Mouse (Mus musculus): ENCODE measurements around the gene Plcl1.

DNA sequence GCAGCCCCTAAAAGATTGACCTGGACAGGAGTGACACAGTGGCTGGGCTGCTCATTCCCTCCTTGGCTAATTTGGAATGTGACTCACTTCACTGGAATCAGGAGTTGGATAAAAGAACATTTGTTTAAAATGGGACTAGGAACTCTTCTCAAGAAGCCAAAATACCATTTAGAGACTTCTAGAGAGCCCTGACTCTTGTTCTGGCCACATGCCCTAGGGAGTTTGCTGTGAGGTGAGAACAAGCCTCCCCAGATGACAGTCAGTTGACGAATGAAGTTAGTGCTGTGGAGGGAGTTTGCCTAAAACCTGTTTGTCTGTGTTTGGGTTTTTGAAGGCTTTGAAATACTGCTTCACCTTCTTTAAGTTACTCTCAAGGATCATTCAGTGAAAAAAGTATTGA is 128.1 kb downstream of the Plcl1 start:
- TF ChIP-seq MXI1 (IDR thresholded peaks at IDR 0.05; ENCODE audit: low read depth, low read length) = no peak
- no peak for TF ChIP-seq CHD2 (IDR thresholded peaks at IDR 0.05; ENCODE audit: low read length)
- TF ChIP-seq POLR2A (IDR thresholded peaks at IDR 0.05; ENCODE audit: control insufficient read depth in 1 of 2, insufficient read depth in 1 of 2, low read depth in 1 of 2, low read length in 2 of 2, poor library complexity in 1 of 2) = no peak
- no peak for TF ChIP-seq CTCF (IDR thresholded peaks at IDR 0.05 in 2 of 3, conservative IDR thresholded peaks at IDR 0.05 in 1 of 3; ENCODE audit: control insufficient read depth in 1 of 3, insufficient read depth in 1 of 3, low read depth in 2 of 3, low read length in 3 of 3, poor library complexity in 1 of 3, severe bottlenecking in 1 of 3)
- TF ChIP-seq MYC (IDR thresholded peaks at IDR 0.05; ENCODE audit: low read depth, low read length) = no peak
- TF ChIP-seq ZNF384 (IDR thresholded peaks at IDR 0.05; ENCODE audit: low read depth, low read length) = no peak
- no peak for TF ChIP-seq ZC3H11A (IDR thresholded peaks at IDR 0.05; ENCODE audit: low read depth, low read length)
- no peak for TF ChIP-seq ETS1 (IDR thresholded peaks at IDR 0.05; ENCODE audit: low read depth, low read length)
- no peak for TF ChIP-seq BHLHE40 (IDR thresholded peaks at IDR 0.05; ENCODE audit: borderline replicate concordance, low read depth, low read length)
- no peak for TF ChIP-seq MEF2A (IDR thresholded peaks at IDR 0.05; ENCODE audit: extremely low read depth, insufficient replicate concordance, low read depth, low read length, poor library complexity, severe bottlenecking)
- TF ChIP-seq NRF1 (IDR thresholded peaks at IDR 0.05; ENCODE audit: insufficient read depth, low read depth, low read length, poor library complexity, severe bottlenecking) = no peak
- TF ChIP-seq GATA1 (IDR thresholded peaks at IDR 0.05; ENCODE audit: low read depth, low read length) = no peak
- TF ChIP-seq USF1 (IDR thresholded peaks at IDR 0.05; ENCODE audit: low read depth, low read length) = no peak

Measured in MEL (cell line).